Mouse (Mus musculus): ENCODE measurements at regions not wholly inside any gene's neighbourhood (a gene's known extent, or its start where the extent isn't known, plus 50 kb on each side); places are given as distances from the start of the nearest gene placed in this dataset.

DNA sequence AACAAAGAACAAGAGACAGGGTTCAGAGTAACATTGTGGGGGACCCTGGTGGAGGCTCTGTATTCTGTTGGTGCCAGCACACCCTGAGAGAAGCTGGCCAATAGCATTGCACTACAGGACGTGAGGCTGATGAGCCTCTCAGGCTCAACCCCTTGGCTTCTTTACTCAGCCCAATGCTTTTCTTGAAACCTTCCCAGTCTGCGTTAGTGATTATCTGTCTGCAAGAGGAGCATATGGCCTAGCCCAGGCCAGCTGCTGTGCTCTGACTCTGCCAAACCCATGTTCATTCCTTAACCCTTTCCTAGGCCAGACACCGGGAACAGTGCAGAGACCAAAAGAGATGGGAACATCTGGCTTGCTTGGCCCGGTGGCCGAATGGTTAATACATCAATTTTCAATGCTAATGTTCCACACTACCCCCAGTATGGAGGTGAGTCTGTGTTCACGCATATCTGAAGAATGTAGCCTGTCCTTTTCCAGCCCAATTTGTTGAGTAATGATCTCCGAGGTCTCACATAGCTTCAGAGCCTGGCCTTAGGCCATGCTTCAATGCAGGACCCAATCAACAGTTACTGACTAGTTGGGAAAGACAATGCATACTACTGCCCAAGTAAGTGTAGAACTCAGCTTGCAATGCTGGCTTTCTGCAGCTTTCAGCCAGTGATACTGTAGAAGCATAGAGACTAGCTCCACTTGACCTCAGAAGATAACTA, 192.5 kb downstream of the Etnk1 start:
- TF ChIP-seq CTCF (IDR thresholded peaks at IDR 0.05; ENCODE audit: borderline replicate concordance, extremely low read depth, insufficient read depth, insufficient read length) (no peak), POLR2A (IDR thresholded peaks at IDR 0.05; ENCODE audit: borderline replicate concordance, extremely low read depth, insufficient read depth, insufficient read length, poor library complexity, severe bottlenecking) (no peak)

All from brain, embryonic 14.5 days (tissue).